Mouse (Mus musculus): ENCODE results near the gene S100a13. TPM values are rescaled to one million over a fixed set of nuclear protein-coding genes. Genes with fewer than 3 reads are reported as not detected.
A peak's percentile ranks its signal among the peaks of the same experiment; 100 is the strongest.

S100a13 gene
- total RNA-seq, 2 experiments from 2014 or later = 34.2 to 37.9 TPM

GRCm38 (mm10) chr3:90555954-90556353 is 41.7 kb downstream of the S100a13 start:
- peak; percentile 44 for DNase-seq

GRCm38 (mm10) chr3:90560008-90560628 is 45.9 kb downstream of the S100a13 start, which contains the start of gene S100a3:
Gene S100a3 (plus strand): TSS chr3:90560578.
- no peak for DNase-seq

Other genes starting within 250 kb of the S100a13 start
- 10 to 100 TPM; 22.2 to 22.3 TPM for gene Dennd4b, start 249.2 kb upstream of the S100a13 start, total RNA-seq (2021)
- 10 to 100 TPM; 59.5 to 62.0 TPM for gene Gatad2b, start 221.3 kb upstream of the S100a13 start, total RNA-seq (2021)
- 1 to 10 TPM; 3.4 to 3.9 TPM for gene Slc27a3, start 124.5 kb upstream of the S100a13 start, total RNA-seq (2021)
- gene Ints3, start 80.8 kb upstream of the S100a13 start, total RNA-seq (2021) = 10 to 100 TPM; 24.1 to 28.6 TPM
- gene Npr1, start 48.6 kb upstream of the S100a13 start, total RNA-seq (2021) = 10 to 100 TPM; 30.4 to 33.0 TPM
- gene Ilf2, start 38.3 kb upstream of the S100a13 start, total RNA-seq (2021) = 10 to 100 TPM; 69.0 to 74.2 TPM
- 10 to 100 TPM; 50.0 to 58.0 TPM for gene Snapin, start 23.4 kb upstream of the S100a13 start, total RNA-seq (2021)
- gene Chtop, start 4.9 kb upstream of the S100a13 start, total RNA-seq (2021) = 100 to 1,000 TPM; 140 to 143 TPM
- gene S100a1, start within 50 bp of the S100a13 start, total RNA-seq (2021) = 100 to 1,000 TPM; 282 to 313 TPM
- under 1 TPM in 1 of 2 experiments, not detected in 1; 0.74 TPM for gene S100a14, start 12.4 kb downstream of the S100a13 start, total RNA-seq (2021)
- 100 to 1,000 TPM; 101 to 106 TPM for gene S100a16, start 22.8 kb downstream of the S100a13 start, total RNA-seq (2021)
- not detected for gene S100a3, start 46.1 kb downstream of the S100a13 start, total RNA-seq (2021)
- gene S100a2, start 75.8 kb downstream of the S100a13 start, total RNA-seq (2021) = not detected
- not detected for gene Gm42674, start 87.5 kb downstream of the S100a13 start, total RNA-seq (2021)
- gene S100a4, start 89.3 kb downstream of the S100a13 start, total RNA-seq (2021) = 1 to 10 TPM; 7.6 to 9.5 TPM
- gene S100a5, start 94.1 kb downstream of the S100a13 start, total RNA-seq (2021) = not detected
- gene S100a6, start 98.4 kb downstream of the S100a13 start, total RNA-seq (2021) = 10 to 100 TPM; 72.1 to 75.9 TPM
- gene S100a7a, start 139.6 kb downstream of the S100a13 start, total RNA-seq (2021) = not detected
- gene S100a8, start 154.5 kb downstream of the S100a13 start, total RNA-seq (2021) = 10 to 100 TPM in 1 of 2 experiments, 1 to 10 TPM in 1; 6.8 to 10.4 TPM
- 10 to 100 TPM in 1 of 2 experiments, 1 to 10 TPM in 1; 8.1 to 14.6 TPM for gene S100a9, start 181.3 kb downstream of the S100a13 start, total RNA-seq (2021)
- gene Pglyrp4, start 212.5 kb downstream of the S100a13 start, total RNA-seq (2021) = not detected